Mouse (Mus musculus) neural tube, embryonic 14.5 days (tissue): ENCODE results near the gene Antxr2. TPM values are rescaled to one million over a fixed set of nuclear protein-coding genes. Genes with fewer than 3 reads are reported as not detected.
A peak's percentile ranks its signal among the peaks of the same experiment; 100 is the strongest.

Experiments used
- ATAC-seq: fragments of 200-750 bp; cut with Nextera tagmentation; 2 replicates; pipeline ENCODE4 v1.8.0; 2017; ENCODE audit warnings: low read depth, mild to moderate bottlenecking, moderate TSS enrichment, moderate library complexity
- H3K27ac ChIP-seq: fragments of 300-500 bp; sonication (generic); 2 replicates; pipeline ENCODE4 v1.5.1; 2014; ENCODE audit warnings: low read depth, mild to moderate bottlenecking, control low read depth, low read length, moderate library complexity, mixed read lengths
- H3K27me3 ChIP-seq: fragments of 300-500 bp; sonication (generic); 2 replicates; pipeline ENCODE4 v1.6.1; 2014; ENCODE audit warnings: low read length; ENCODE audit not compliant: control insufficient read depth, insufficient read depth
- H3K36me3 ChIP-seq: fragments of 300-500 bp; sonication (generic); 2 replicates; pipeline ENCODE4 v1.6.1; 2014; ENCODE audit warnings: low read length, mixed read lengths; ENCODE audit not compliant: control insufficient read depth, insufficient read depth
- H3K4me1 ChIP-seq: fragments of 300-500 bp; sonication (generic); 2 replicates; pipeline ENCODE4 v1.6.1; 2014; ENCODE audit warnings: low read length; ENCODE audit not compliant: control insufficient read depth, insufficient read depth
- H3K4me2 ChIP-seq: fragments of 300-500 bp; sonication (generic); 2 replicates; pipeline ENCODE4 v1.6.1; 2014; ENCODE audit warnings: mild to moderate bottlenecking, low read depth, low read length, control low read depth
- H3K4me3 ChIP-seq: fragments of 300-500 bp; sonication (generic); 2 replicates; pipeline ENCODE4 v1.5.1; 2014; ENCODE audit warnings: low read depth, low read length, control low read depth, mixed read lengths
- H3K9ac ChIP-seq: fragments of 300-500 bp; sonication (generic); replicated peaks from 2 replicates; pipeline ENCODE4 v1.6.1; 2014; ENCODE audit warnings: low read depth, mild to moderate bottlenecking, control low read depth, low read length, mixed read lengths
- H3K9me3 ChIP-seq: fragments of 300-500 bp; sonication (generic); 2 replicates; pipeline ENCODE4 v1.6.1; 2016; ENCODE audit warnings: low read length; ENCODE audit not compliant: control insufficient read depth
- WGBS: fragments of 180-500 bp; shearing (Covaris S2); extraction: QIAGEN DNeasy Blood & Tissue Kit; methylation state at CpG from one replicate; pipeline ENCODE4 v1.1.7; 2014; 5-methylcytosine and 5-hydroxymethylcytosine counted together
- polyA plus RNA-seq: library from polyadenylated mRNA; unstranded; fragments of >200 nt; fragmentation: Nextera tagmentation; extraction: Ambion mirVana; gene quantifications from 2 replicates; pipeline ENCODE4 v1.2.1, GENCODE M21; 2014

Antxr2 gene
- polyA plus RNA-seq, 1 experiment from 2014 or later, result 1.9 TPM

- H3K9ac ChIP-seq, result peak overlapping the region; percentile 67
- H3K9me3 ChIP-seq, result no peaks in the 10 kb centered on the region
- no peaks in the 10 kb centered on the region for H3K36me3 ChIP-seq
- under 1% methylated on average over 36 of the region's 36 CpGs for WGBS
- no peaks in the 10 kb centered on the region for H3K27me3 ChIP-seq
- H3K4me1 ChIP-seq, result 0 out of 2 replicates have a peak, but pooled peaks cover 3% of the 10 kb centered on the region
- peak; percentile 87 for ATAC-seq
- peak overlapping the region; percentile 98 for H3K4me2 ChIP-seq
- H3K27ac ChIP-seq, result peak overlapping the region; percentile 55
- peak overlapping the region; percentile 68 for H3K4me3 ChIP-seq
Measured at GRCm38 (mm10) chr5:98030091-98030901, 547 bp downstream of the Antxr2 start.

- Histone ChIP-seq H3K4me1 (0 out of 2 replicates have a peak, but pooled peaks cover 3% of the 10 kb centered on the region), H3K9me3 (no peaks in the 10 kb centered on the region), H3K36me3 (no peaks in the 10 kb centered on the region), H3K27me3 (no peaks in the 10 kb centered on the region), H3K4me3 (no peak overlapping the region), H3K27ac (no peak overlapping the region), H3K9ac (no peak overlapping the region), H3K4me2 (no peak overlapping the region; the same call in 1 of the 2 replicates)
- 77% methylated on average over 8 of the region's 8 CpGs for WGBS
- ATAC-seq, result no peak
Measured at GRCm38 (mm10) chr5:98027688-98028389, 3.0 kb downstream of the Antxr2 start.

GRCm38 (mm10) chr5:98025921-98026320 is 4.9 kb downstream of the Antxr2 start:
- Histone ChIP-seq H3K9ac (no peak overlapping the region), H3K9me3 (no peaks in the 10 kb centered on the region), H3K27me3 (no peaks in the 10 kb centered on the region), H3K27ac (no peak overlapping the region), H3K4me1 (0 out of 2 replicates have a peak, but pooled peaks cover 3% of the 10 kb centered on the region), H3K4me2 (no peak overlapping the region), H3K4me3 (no peak overlapping the region), H3K36me3 (no peaks in the 10 kb centered on the region)
- 95% methylated on average over 2 of the region's 2 CpGs for WGBS
- ATAC-seq, result no peak

GRCm38 (mm10) chr5:98024545-98024944 is 6.3 kb downstream of the Antxr2 start:
- 95% methylated on average over 2 of the region's 2 CpGs for WGBS
- H3K27ac ChIP-seq, result no peak overlapping the region
- no peak for ATAC-seq

GRCm38 (mm10) chr5:98021518-98021917 is 9.3 kb downstream of the Antxr2 start:
- Histone ChIP-seq H3K4me3 (no peak overlapping the region), H3K9me3 (no peaks in the 10 kb centered on the region), H3K4me1 (no peaks in the 10 kb centered on the region), H3K27me3 (no peaks in the 10 kb centered on the region), H3K4me2 (no peak overlapping the region), H3K36me3 (no peaks in the 10 kb centered on the region), H3K27ac (no peak overlapping the region), H3K9ac (no peak overlapping the region)
- 94% methylated on average over 4 of the region's 4 CpGs for WGBS
- ATAC-seq, result no peak

More at GRCm38 (mm10) chr5:98024545-98024944, 6.3 kb downstream of the Antxr2 start:
- H3K9me3 ChIP-seq, result no peaks in the 10 kb centered on the region
- H3K4me2 ChIP-seq, result no peak overlapping the region
- no peak overlapping the region for H3K4me3 ChIP-seq
- H3K9ac ChIP-seq, result no peak overlapping the region
- no peaks in the 10 kb centered on the region for H3K27me3 ChIP-seq
- no peaks in the 10 kb centered on the region for H3K36me3 ChIP-seq
- no peaks in the 10 kb centered on the region for H3K4me1 ChIP-seq

GRCm38 (mm10) chr5:98020658-98021057 is 10.2 kb downstream of the Antxr2 start:
- no peak for ATAC-seq
- no peaks in the 10 kb centered on the region for H3K4me1 ChIP-seq
- H3K9ac ChIP-seq, result no peak overlapping the region
- H3K9me3 ChIP-seq, result no peaks in the 10 kb centered on the region
- no peak overlapping the region for H3K4me3 ChIP-seq
- no peaks in the 10 kb centered on the region for H3K27me3 ChIP-seq
- H3K36me3 ChIP-seq, result no peaks in the 10 kb centered on the region
- no peak overlapping the region for H3K27ac ChIP-seq
- no peak overlapping the region for H3K4me2 ChIP-seq

GRCm38 (mm10) chr5:98019396-98019795 is 11.4 kb downstream of the Antxr2 start:
- H3K36me3 ChIP-seq, result no peaks in the 10 kb centered on the region
- no peak overlapping the region for H3K27ac ChIP-seq
- H3K9me3 ChIP-seq, result no peaks in the 10 kb centered on the region
- H3K27me3 ChIP-seq, result no peaks in the 10 kb centered on the region
- 25% methylated on average over 1 of the region's 1 CpGs for WGBS
- H3K4me1 ChIP-seq, result no peaks in the 10 kb centered on the region
- no peak for ATAC-seq
- no peak overlapping the region for H3K4me2 ChIP-seq
- H3K9ac ChIP-seq, result no peak overlapping the region
- no peak overlapping the region for H3K4me3 ChIP-seq

GRCm38 (mm10) chr5:98018162-98018561 is 12.7 kb downstream of the Antxr2 start:
- no peaks in the 10 kb centered on the region for H3K36me3 ChIP-seq
- WGBS, result 87% methylated on average over 6 of the region's 6 CpGs
- no peaks in the 10 kb centered on the region for H3K4me1 ChIP-seq
- no peak for ATAC-seq
- H3K9me3 ChIP-seq, result no peaks in the 10 kb centered on the region
- H3K4me3 ChIP-seq, result no peak overlapping the region
- no peak overlapping the region for H3K9ac ChIP-seq
- no peaks in the 10 kb centered on the region for H3K27me3 ChIP-seq
- H3K27ac ChIP-seq, result no peak overlapping the region
- no peak overlapping the region for H3K4me2 ChIP-seq
